Mouse (Mus musculus): ENCODE measurements around the gene Gas6. TPM values are rescaled to one million over a fixed set of nuclear protein-coding genes. Genes with fewer than 3 reads are reported as not detected.

The Gas6 gene
- polyA plus RNA-seq, 1 experiment from 2014 or later: 56.9 TPM

DNA sequence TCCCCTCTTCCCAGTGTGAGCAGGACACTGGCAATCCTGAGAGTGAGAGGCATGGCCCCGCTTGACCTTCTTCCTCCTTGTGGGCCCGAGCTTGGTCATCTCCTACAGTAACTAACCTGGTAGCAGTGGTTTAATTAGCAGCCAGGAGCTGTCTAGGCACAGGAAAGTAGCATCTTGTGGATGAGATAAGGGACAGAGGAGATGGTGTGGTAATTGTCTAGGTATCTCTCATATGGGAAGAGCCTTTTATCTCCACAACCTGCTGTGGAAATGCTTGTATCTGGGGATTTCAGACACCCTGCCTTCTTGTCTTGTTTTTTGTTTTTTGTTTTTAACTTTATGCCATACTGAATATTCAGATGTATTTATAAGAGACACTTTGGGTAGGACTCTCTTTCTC is 56.8 kb downstream of the Gas6 start:
- Histone ChIP-seq H3K27me3 (replicated peaks; ENCODE audit: control insufficient read depth, insufficient read depth, low read length) (peaks cover 27% of the 10 kb centered on the region), H3K9ac (ENCODE audit: low read depth, low read length) (no peak overlapping the region), H3K9me3 (ENCODE audit: control insufficient read depth, low read length) (no peaks in the 10 kb centered on the region), H3K4me1 (ENCODE audit: control insufficient read depth, insufficient read depth, low read length) (no peaks in the 10 kb centered on the region), H3K36me3 (ENCODE audit: control insufficient read depth, insufficient read depth, low read length) (no peaks in the 10 kb centered on the region), H3K4me3 (ENCODE audit: low read depth, low read length) (no peak overlapping the region), H3K4me2 (ENCODE audit: low read depth, low read length) (no peak overlapping the region), H3K27ac (replicated peaks; ENCODE audit: low read depth, low read length) (no peak overlapping the region)
- DNase-seq (ENCODE audit: low spot score) (no peak), ATAC-seq (ENCODE audit: low read depth) (no peak)
- WGBS: 77% methylated on average over 2 of the region's 2 CpGs

- 6% methylated on average over 8 of the region's 8 CpGs for WGBS
- no peak overlapping the region for H3K9ac ChIP-seq (ENCODE audit: low read depth, low read length)
- no peak overlapping the region for H3K4me2 ChIP-seq (ENCODE audit: low read depth, low read length)
- H3K27ac ChIP-seq (replicated peaks; ENCODE audit: low read depth, low read length): no peak overlapping the region
- no peak overlapping the region for H3K4me3 ChIP-seq (ENCODE audit: low read depth, low read length)
- no peaks in the 10 kb centered on the region for H3K9me3 ChIP-seq (ENCODE audit: control insufficient read depth, low read length)
- ATAC-seq (ENCODE audit: low read depth) (no peak), DNase-seq (ENCODE audit: low spot score) (no peak)
- no peaks in the 10 kb centered on the region for H3K36me3 ChIP-seq (ENCODE audit: control insufficient read depth, insufficient read depth, low read length)
- H3K4me1 ChIP-seq (ENCODE audit: control insufficient read depth, insufficient read depth, low read length): no peaks in the 10 kb centered on the region
- peaks cover 27% of the 10 kb centered on the region for H3K27me3 ChIP-seq (replicated peaks; ENCODE audit: control insufficient read depth, insufficient read depth, low read length)
These were observed 58.2 kb downstream of the Gas6 start for GRCm38 (mm10) chr8:13436052-13436451.

DNA sequence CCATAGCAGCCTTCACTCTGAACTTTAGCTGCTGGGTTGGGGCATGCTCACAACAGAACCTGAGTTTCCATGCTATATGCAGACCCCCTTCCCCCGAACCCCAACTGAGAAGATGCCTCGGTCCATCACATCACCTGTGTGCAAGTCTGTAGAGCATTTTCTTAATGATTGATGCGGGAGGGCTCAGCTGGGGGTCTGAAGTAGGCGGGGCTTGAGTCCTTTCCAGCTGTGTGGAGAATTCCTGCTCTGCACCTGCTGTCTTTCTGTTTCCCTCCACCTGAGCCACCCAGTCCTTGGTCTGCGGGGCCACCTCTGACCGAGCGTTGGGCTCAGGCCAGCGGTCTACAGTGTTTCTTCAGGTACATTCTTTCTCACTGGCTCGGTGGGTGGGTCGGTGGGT is 59.4 kb downstream of the Gas6 start, which contains the start of gene Tmem255b:
Tmem255b (plus strand) TSS at position 301 of the 400 bp plus-strand sequence.
- H3K4me2 ChIP-seq (ENCODE audit: low read depth, low read length): no peak within 1 kb of the TSS

GRCm38 (mm10) chr8:13433130-13433529 is 61.2 kb downstream of the Gas6 start:
- Histone ChIP-seq H3K9ac (ENCODE audit: low read depth, low read length) (no peak overlapping the region), H3K4me2 (ENCODE audit: low read depth, low read length) (no peak overlapping the region), H3K9me3 (ENCODE audit: control insufficient read depth, low read length) (no peaks in the 10 kb centered on the region), H3K4me1 (ENCODE audit: control insufficient read depth, insufficient read depth, low read length) (no peaks in the 10 kb centered on the region), H3K36me3 (ENCODE audit: control insufficient read depth, insufficient read depth, low read length) (no peaks in the 10 kb centered on the region), H3K27me3 (replicated peaks; ENCODE audit: control insufficient read depth, insufficient read depth, low read length) (peaks cover 27% of the 10 kb centered on the region), H3K4me3 (ENCODE audit: low read depth, low read length) (no peak overlapping the region), H3K27ac (replicated peaks; ENCODE audit: low read depth, low read length) (no peak overlapping the region)
- WGBS: 71% methylated on average over 5 of the region's 5 CpGs
- DNase-seq (ENCODE audit: low spot score) (no peak), ATAC-seq (ENCODE audit: low read depth) (no peak)

More for the DNA sequence above, 59.4 kb downstream of the Gas6 start, which contains the start of gene Tmem255b:
- Histone ChIP-seq H3K27me3 (replicated peaks; ENCODE audit: control insufficient read depth, insufficient read depth, low read length) (peaks cover 27% of the 10 kb centered on the region), H3K9ac (ENCODE audit: low read depth, low read length) (no peak within 1 kb of the TSS), H3K36me3 (ENCODE audit: control insufficient read depth, insufficient read depth, low read length) (no peaks in the 10 kb centered on the region), H3K9me3 (ENCODE audit: control insufficient read depth, low read length) (no peaks in the 10 kb centered on the region), H3K4me3 (ENCODE audit: low read depth, low read length) (no peak within 1 kb of the TSS), H3K27ac (replicated peaks; ENCODE audit: low read depth, low read length) (no peak within 1 kb of the TSS), H3K4me1 (ENCODE audit: control insufficient read depth, insufficient read depth, low read length) (no peaks in the 10 kb centered on the region)
- ATAC-seq (ENCODE audit: low read depth) (no peak), DNase-seq (ENCODE audit: low spot score) (no peak)
- WGBS: 17% methylated on average over 10 of the region's 10 CpGs

DNA sequence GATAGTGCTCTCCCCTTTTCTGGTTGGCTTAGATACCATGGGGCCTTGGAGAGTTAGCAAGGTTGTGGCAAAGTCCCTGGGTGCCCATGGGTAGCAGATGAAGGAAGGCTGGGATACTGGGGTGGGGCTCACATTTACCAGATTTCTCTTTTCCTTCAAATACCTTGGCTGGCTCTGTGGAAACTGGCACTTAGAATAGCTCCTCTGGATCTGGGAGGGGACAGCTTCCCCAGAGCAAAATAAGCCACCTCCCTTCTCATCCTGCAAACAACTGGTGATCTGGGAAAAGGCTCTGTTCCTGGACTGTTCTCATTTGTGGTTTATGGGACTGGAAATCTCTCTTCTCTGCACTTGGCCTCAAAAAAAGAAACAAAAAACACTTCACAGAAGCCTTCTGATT is 63.4 kb downstream of the Gas6 start:
- no peak overlapping the region for H3K4me3 ChIP-seq (ENCODE audit: low read depth, low read length)
- H3K9ac ChIP-seq (ENCODE audit: low read depth, low read length): no peak overlapping the region
- H3K4me2 ChIP-seq (ENCODE audit: low read depth, low read length): no peak overlapping the region
- H3K27me3 ChIP-seq (replicated peaks; ENCODE audit: control insufficient read depth, insufficient read depth, low read length): peaks cover 16% of the 10 kb centered on the region
- DNase-seq (ENCODE audit: low spot score) (no peak), ATAC-seq (ENCODE audit: low read depth) (no peak)
- no peaks in the 10 kb centered on the region for H3K36me3 ChIP-seq (ENCODE audit: control insufficient read depth, insufficient read depth, low read length)
- H3K27ac ChIP-seq (replicated peaks; ENCODE audit: low read depth, low read length): no peak overlapping the region
- no peaks in the 10 kb centered on the region for H3K4me1 ChIP-seq (ENCODE audit: control insufficient read depth, insufficient read depth, low read length)
- H3K9me3 ChIP-seq (ENCODE audit: control insufficient read depth, low read length): no peaks in the 10 kb centered on the region

DNA sequence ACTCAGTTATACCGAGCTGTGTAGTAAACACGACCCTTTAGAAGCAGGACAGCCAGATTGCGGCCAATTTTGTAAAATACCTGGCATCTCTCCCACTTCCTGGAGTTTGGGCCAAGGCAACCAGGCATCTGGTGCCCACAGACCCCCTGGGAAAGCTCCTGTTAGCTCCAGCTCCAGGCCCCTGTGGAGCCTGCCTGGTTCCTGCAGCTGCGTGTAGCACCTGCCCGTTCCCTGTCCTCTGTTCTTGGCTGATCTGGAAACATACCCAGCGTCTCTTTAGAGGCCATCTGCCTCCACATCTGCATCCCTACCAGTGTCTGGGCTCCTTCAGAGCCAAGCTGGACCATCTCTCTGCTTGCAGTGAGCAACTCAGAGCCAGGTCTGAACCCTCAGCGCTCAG is 63.9 kb downstream of the Gas6 start:
- DNase-seq (ENCODE audit: low spot score): peak; percentile 20
- Histone ChIP-seq H3K4me1 (ENCODE audit: control insufficient read depth, insufficient read depth, low read length) (no peaks in the 10 kb centered on the region), H3K27ac (replicated peaks; ENCODE audit: low read depth, low read length) (no peak overlapping the region), H3K4me2 (ENCODE audit: low read depth, low read length) (no peak overlapping the region), H3K36me3 (ENCODE audit: control insufficient read depth, insufficient read depth, low read length) (no peaks in the 10 kb centered on the region), H3K27me3 (replicated peaks; ENCODE audit: control insufficient read depth, insufficient read depth, low read length) (peaks cover 11% of the 10 kb centered on the region), H3K9ac (ENCODE audit: low read depth, low read length) (no peak overlapping the region), H3K4me3 (ENCODE audit: low read depth, low read length) (no peak overlapping the region), H3K9me3 (ENCODE audit: control insufficient read depth, low read length) (no peaks in the 10 kb centered on the region)
- ATAC-seq (ENCODE audit: low read depth): 0 out of 2 replicates have a peak, but pooled peaks have one; percentile 63
- WGBS: 76% methylated on average over 7 of the region's 7 CpGs

GRCm38 (mm10) chr8:13428156-13428555 is 66.1 kb downstream of the Gas6 start:
- Histone ChIP-seq H3K4me1 (ENCODE audit: control insufficient read depth, insufficient read depth, low read length) (no peaks in the 10 kb centered on the region), H3K27ac (replicated peaks; ENCODE audit: low read depth, low read length) (no peak overlapping the region), H3K9me3 (ENCODE audit: control insufficient read depth, low read length) (no peaks in the 10 kb centered on the region), H3K27me3 (replicated peaks; ENCODE audit: control insufficient read depth, insufficient read depth, low read length) (no peaks in the 10 kb centered on the region), H3K4me3 (ENCODE audit: low read depth, low read length) (no peak overlapping the region), H3K36me3 (ENCODE audit: control insufficient read depth, insufficient read depth, low read length) (no peaks in the 10 kb centered on the region), H3K9ac (ENCODE audit: low read depth, low read length) (no peak overlapping the region), H3K4me2 (ENCODE audit: low read depth, low read length) (no peak overlapping the region)
- DNase-seq (ENCODE audit: low spot score): no peak
- ATAC-seq (ENCODE audit: low read depth): no peak
- WGBS: 83% methylated on average over 9 of the region's 9 CpGs

GRCm38 (mm10) chr8:13427351-13427750 is 66.9 kb downstream of the Gas6 start:
- no peaks in the 10 kb centered on the region for H3K4me1 ChIP-seq (ENCODE audit: control insufficient read depth, insufficient read depth, low read length)
- no peak overlapping the region for H3K27ac ChIP-seq (replicated peaks; ENCODE audit: low read depth, low read length)
- no peaks in the 10 kb centered on the region for H3K9me3 ChIP-seq (ENCODE audit: control insufficient read depth, low read length)
- DNase-seq (ENCODE audit: low spot score): no peak
- H3K4me2 ChIP-seq (ENCODE audit: low read depth, low read length): no peak overlapping the region
- H3K36me3 ChIP-seq (ENCODE audit: control insufficient read depth, insufficient read depth, low read length): no peaks in the 10 kb centered on the region
- WGBS: 63% methylated on average over 6 of the region's 6 CpGs
- H3K9ac ChIP-seq (ENCODE audit: low read depth, low read length): no peak overlapping the region
- no peak overlapping the region for H3K4me3 ChIP-seq (ENCODE audit: low read depth, low read length)
- ATAC-seq (ENCODE audit: low read depth): no peak
- no peaks in the 10 kb centered on the region for H3K27me3 ChIP-seq (replicated peaks; ENCODE audit: control insufficient read depth, insufficient read depth, low read length)

DNA sequence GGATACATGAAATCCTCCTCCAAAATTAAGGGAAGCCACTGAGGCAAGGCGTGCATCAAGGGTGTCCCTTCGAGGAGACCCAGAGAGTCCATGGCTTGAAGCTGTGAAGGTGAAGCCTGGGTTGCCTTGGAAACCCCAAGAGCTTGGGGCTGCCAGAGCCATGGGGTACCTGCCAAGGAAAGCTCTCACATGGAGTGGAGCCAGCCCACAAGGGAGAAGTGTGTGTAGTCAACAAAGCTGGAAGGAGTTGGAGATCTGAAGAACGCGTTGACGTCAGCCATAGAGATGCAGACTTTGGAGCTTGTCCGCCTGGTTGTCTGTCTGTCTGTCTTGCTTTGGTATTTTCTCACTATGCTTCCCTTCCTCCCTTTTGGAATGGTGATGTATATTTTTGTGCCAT is 73.3 kb downstream of the Gas6 start:
- Histone ChIP-seq H3K4me2 (ENCODE audit: low read depth, low read length) (no peak overlapping the region), H3K4me3 (ENCODE audit: low read depth, low read length) (no peak overlapping the region), H3K27ac (replicated peaks; ENCODE audit: low read depth, low read length) (no peak overlapping the region), H3K9ac (ENCODE audit: low read depth, low read length) (no peak overlapping the region), H3K27me3 (replicated peaks; ENCODE audit: control insufficient read depth, insufficient read depth, low read length) (no peaks in the 10 kb centered on the region), H3K9me3 (ENCODE audit: control insufficient read depth, low read length) (no peaks in the 10 kb centered on the region), H3K4me1 (ENCODE audit: control insufficient read depth, insufficient read depth, low read length) (no peaks in the 10 kb centered on the region), H3K36me3 (ENCODE audit: control insufficient read depth, insufficient read depth, low read length) (no peaks in the 10 kb centered on the region)
- 84% methylated on average over 6 of the region's 6 CpGs for WGBS
- DNase-seq (ENCODE audit: low spot score) (no peak), ATAC-seq (ENCODE audit: low read depth) (no peak)

Data from embryonic facial prominence, embryonic 14.5 days (tissue).